Mouse (Mus musculus): ENCODE data around the gene Prss38.

DNA sequence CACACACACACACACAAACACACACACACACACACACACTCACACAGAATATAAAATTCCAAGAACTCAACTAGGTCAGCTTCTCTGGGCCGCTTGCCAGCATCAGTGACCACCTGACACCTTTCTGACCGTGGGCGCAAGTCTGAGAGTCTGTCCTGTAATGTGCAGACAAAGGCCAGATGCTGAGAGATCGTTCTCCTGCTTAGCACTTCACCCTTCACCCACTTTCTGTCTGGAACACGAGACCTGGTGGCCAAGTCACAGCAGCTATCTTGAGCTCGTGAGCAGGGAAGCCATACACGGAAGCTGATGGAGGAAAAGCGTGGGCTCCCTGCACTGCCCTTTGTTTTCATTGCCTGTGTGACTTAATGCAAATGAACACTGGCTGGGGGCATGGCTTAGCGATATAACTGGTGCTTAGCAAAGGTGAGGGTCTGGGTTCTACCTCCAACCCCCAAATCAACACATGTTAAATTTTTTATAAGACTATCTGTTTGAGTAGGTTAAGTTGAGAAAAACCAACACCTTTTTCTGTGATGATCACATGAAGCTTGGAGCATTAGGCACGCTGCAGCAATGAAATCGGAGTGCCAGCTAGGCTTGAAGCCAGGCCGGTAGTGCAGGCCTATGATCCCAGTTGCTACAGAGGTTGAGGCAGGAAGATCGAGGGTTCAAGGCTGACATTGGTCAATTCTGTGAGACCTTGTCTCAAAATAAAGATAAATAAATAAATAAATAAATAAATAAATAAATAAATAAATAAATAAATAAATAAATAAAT, 37.3 kb downstream of the Prss38 start:
- TF ChIP-seq CTCF (IDR thresholded peaks at IDR 0.05; ENCODE audit: control insufficient read depth, insufficient read depth, low read length) (no peak), POLR2A (IDR thresholded peaks at IDR 0.05; ENCODE audit: borderline replicate concordance, control insufficient read depth, low read depth, low read length) (no peak)
